Mouse (Mus musculus): ENCODE data around the gene Rab35.

The Rab35 gene

GRCm38 (mm10) chr5:115648876-115649275, 17.2 kb downstream of the Rab35 start:
- DNase-seq (ENCODE audit: low spot score in 2 of 2) = no peak

DNA sequence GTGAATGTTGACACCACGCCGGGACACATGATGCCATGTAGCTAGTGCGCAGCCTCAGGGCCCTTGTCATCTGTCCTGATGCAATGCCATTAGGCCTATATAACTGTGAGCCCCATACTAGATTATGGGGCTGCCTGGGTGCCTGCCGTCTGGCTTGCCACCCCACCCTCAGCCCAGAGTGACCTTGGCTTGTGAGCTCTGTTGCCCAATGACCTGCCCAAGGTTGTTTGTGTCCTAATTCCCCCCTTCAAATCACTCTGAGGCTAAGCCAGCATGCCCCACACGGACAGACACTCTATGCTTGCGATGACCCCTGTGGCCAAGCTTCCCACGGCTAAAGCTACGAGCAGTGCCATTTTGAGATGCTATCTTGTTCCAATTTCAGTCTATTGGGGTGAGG, 18.0 kb downstream of the Rab35 start:
- no peak for DNase-seq (ENCODE audit: low spot score in 2 of 2)

DNA sequence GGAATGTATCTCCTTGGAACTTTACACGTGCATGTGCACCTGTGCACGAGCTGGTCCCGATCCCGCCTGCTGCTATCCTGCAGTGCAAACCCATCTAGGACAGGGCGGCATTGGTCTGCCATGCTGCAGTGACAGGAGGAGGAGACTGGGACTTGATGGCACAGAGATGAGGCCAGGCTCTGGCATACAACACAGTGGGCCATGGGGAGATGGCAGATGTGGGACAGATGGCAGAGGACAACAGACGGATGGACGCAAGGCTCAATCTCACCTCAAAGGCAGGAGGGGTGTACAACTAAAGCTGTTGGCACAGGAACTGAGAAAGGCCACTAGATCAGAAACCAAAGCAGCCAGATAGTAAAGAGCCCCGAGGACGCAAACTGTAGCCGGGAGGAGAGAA, 19.2 kb downstream of the Rab35 start:
- DNase-seq (ENCODE audit: low spot score in 2 of 2) = no peak

- DNase-seq (ENCODE audit: low spot score in 2 of 2) = no peak
These were observed 20.1 kb downstream of the Rab35 start for GRCm38 (mm10) chr5:115651821-115652220.

DNA sequence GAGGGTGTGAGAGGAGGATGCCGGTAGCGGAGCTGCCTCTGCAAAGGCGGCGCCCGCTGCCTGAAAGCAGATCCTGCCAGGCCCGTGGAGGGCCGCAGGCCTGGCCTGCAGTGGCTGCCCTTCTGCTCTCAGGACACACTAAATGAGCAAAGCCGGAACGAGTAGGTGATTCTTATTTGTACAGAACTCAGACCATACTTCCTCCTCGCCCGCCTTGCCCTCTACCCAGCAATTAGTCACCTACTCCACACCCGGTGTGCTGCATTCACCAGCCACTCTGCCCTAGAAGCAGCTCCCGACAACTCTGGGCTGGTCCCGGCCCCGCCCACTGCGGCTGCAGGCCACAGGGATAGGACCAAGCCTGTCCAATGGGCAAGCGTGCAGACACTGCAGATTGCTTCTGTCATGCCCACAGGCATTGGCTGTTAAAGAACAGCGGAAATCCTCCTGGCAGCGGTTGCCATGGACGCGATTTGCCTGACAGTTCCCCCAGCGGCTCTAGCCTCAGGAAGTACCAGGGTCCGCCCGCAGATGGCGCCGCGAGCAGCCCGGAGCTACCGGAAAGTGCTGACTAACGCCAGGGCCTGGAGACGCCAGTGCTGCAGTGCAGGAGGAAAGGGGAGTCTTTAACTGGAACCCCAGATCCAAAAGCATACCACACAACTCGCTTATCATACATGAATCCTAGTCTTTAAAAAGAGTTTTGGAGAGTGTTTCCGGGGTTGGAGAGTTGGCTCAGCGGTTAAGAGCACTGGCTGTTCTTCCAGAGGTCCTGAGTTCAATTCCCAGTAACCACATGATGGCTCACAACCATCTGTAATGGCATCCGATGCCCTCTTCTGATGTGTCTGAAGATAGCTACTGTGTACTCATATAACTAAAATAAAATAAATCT, 21.2 kb downstream of the Rab35 start:
- DNase-seq (ENCODE audit: low spot score in 2 of 2) = peak; percentile 100

GRCm38 (mm10) chr5:115653776-115654175, 22.1 kb downstream of the Rab35 start:
- no peak for DNase-seq (ENCODE audit: low spot score in 2 of 2)

DNA sequence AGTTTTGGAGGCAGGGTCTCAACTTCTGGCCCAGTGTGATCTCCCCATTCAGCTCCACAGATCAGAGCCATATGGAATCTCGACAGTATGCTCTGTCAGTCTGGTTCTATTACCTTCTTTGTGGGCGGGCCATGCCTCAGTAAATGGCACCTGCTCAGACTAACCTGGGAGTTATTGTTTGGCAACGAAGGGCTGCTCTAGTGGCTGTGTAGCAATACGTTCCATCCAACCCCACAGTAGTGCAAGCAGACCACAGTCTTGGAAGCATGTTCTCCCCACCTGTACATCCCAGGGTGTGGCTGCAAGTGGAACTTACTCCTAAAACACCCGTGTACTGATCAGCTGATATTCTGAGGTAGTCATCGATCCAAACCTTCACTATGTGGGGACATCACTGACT, 25.0 kb downstream of the Rab35 start:
- no peak for DNase-seq (ENCODE audit: low spot score in 2 of 2)

DNA sequence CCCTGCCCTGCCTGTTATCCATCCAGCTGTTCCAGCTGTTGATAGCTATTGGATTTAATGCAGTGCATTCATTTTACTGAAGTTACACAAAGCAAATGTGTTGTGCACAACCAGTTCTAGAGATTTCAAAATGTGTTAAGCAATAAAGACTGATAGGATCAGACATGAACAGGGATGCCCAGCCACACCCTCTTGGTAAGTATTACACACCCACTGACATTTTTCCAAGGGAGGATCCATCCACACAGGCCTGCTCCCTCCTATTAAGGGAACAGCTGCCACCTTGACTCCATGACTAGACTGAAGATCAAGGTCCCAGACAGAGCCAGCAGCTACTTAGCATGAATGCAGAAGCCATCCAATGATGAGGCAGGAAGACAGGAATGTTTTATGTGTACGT, 25.5 kb downstream of the Rab35 start:
- DNase-seq (ENCODE audit: low spot score in 2 of 2) = no peak

GRCm38 (mm10) chr5:115658352-115658751, 26.6 kb downstream of the Rab35 start:
- no peak for DNase-seq (ENCODE audit: low spot score in 2 of 2)

DNA sequence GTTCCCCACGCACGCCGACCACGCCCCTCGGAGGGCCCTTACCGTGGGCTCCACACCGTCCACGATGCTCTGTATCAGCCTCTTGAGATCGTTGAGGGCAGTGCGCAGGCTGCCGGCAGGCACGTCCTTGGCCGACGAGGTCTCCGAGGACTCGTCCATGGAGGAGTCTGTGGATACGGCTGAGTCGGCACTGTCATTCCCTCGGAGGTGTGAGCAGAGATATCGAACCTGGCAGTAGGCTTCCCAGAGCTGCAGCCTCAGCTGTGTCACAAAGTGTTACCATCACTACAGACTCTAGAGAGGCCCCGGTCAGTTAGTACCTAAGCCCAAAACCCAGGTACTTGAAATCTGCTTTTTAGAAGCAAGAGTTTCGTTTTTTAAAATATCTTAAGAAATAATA, 30.9 kb downstream of the Rab35 start:
- no peak for DNase-seq (ENCODE audit: low spot score in 2 of 2)

DNA sequence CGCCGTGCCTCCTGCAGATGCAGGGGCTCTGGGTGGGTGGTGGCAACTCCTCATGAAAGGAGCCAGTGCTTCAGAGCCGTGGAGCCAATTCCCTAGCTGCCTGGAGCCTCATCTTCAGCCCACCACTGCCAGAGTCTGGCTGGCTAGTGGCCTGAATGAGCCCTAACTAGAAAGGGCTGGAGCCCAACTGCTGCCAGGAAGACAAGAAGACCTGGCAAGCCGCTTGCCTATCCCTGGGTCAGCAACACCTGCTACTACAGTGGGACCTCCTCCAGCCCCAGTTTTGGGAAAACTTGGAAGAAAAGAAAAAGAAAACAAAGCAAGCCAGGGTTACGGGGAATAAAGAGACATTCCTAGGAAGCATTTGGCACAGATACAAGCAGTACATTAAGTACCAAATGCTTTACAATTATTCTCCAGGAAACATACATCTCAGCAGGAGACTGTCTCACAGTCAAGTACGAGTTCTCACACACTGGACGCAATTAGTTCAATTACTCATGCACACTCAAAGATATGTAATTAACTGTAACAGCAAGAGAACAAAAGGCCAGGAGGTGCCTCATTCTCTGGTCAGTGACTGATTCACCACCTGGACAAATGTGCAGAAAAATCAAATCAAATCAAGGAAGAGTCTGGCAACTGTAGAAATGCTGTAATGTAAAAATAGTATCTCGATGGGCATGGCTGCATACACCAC, 34.8 kb downstream of the Rab35 start:
- no peak for DNase-seq (ENCODE audit: low spot score in 2 of 2)

DNA sequence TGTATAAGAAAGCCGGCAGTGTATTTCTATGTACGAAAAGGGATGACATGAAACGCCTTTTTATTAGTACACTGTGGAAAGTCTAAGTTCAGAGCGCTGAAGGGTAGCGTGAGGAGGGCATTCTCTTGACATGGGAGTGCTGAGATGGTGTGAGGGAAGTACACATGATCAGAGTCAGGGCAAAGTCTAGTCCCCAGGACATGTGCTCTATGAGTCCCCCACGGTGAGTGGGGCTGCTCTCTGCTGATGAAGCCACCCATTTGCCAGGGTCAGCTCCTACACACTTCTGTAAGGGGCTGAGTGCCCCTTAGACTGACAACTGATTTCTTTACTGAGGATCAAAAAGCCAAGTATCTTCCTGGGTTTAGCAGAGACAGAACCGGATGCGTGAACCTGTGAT, 35.5 kb downstream of the Rab35 start:
- no peak for DNase-seq (ENCODE audit: low spot score in 2 of 2)

DNA sequence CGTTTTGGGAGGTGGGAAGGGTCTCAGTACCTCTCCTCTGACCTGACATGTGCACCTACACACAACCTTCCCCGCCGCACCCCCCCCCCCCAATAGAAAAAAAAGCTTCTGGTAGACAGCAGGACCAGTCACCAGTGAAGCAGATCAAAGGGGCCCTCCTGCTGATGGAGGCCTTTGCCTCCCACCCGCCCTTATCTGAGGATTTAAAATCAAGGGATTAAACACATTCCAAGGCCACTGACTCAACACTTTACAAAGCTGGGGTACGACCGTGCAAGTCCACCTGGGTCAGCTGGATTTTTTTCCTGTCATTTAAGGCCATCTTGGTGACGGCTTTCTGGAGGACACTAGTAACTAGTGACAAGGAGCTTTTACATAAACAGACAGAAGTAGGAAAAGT, 36.2 kb downstream of the Rab35 start:
- no peak for DNase-seq (ENCODE audit: low spot score in 2 of 2)

DNA sequence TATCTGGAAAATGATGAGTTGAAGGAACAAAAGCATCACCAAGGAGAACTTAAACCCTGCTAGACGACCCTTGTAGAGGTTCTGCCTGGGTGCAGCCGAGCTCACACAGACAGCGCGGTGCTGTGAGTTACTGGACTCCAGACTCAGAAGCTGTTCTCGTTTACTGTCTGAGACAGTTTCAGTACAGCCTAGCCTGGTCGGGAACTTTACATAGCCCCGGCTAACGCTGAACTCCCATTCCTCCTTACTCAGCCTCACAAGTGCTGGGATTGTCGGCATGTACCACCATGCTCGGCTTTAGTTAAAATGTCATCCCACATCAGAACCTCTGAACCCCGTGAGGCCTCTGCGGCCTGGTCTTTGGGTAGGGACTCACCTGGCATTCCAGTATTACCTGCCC, 37.3 kb downstream of the Rab35 start:
- DNase-seq (ENCODE audit: low spot score in 2 of 2) = no peak

DNA sequence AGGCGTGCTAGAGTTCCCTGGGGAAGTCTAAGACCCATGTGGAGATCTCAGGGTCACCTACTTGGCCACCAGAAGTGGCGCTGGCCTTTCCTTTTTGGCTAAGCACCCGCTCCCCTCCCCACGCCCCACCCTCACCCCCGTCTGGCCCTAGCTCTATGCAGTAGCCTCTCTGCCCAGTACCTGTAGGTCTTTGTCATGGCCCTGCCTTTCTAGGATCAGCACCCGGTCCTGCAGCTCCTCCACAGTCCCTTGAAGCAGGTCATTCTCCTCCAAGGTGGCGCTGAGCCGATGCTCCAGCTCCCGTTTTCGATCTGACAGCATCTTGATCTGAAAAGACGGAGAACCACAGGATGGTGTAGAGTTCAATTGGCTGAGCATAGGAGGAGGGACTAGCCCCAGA, 38.3 kb downstream of the Rab35 start:
- no peak for DNase-seq (ENCODE audit: low spot score in 2 of 2)

GRCm38 (mm10) chr5:115670406-115670805, 38.7 kb downstream of the Rab35 start:
- no peak for DNase-seq (ENCODE audit: low spot score in 2 of 2)

- no peak for DNase-seq (ENCODE audit: low spot score in 2 of 2)
These were observed 40.1 kb downstream of the Rab35 start for GRCm38 (mm10) chr5:115671846-115672245.

DNA sequence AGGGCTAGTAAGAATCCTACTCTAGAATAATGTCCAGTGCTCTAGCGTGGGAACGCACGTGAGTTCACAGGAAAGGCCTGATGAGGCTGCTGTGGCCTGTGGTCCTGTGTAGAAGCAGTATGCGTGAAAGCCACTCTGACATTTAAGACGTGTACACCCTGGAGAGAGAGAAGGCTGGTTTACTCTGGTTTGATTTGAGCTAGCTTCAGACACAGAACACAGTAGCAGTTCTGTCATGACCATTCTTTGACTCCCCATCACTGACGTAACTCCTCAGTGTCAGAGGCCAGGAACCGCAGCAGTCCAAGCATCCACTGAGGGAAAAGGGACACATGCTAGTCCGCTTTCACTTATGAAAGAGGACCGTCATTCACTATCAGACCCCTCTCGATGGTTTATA, 53.4 kb downstream of the Rab35 start:
- no peak for DNase-seq (ENCODE audit: low spot score in 2 of 2)

DNA sequence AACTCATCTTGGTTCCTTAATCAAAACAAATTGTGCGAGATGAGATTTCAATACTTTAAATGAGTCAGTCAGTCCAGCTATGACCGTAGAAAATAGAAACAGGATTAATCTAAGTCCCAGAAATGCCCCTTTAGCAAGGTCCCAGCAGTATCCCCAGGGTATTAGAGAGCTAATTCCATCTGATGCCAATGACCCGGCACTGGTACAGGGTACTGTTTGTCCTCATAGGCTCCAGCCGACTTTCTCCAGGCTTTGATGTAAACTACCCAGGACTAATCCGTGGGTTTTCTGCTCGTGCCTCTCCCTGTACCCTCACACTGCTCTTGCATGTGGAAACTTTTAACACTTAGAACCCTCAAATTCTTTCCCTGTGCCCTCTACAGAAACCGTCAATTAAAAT, 55.0 kb downstream of the Rab35 start:
- DNase-seq (ENCODE audit: low spot score in 2 of 2) = no peak

DNA sequence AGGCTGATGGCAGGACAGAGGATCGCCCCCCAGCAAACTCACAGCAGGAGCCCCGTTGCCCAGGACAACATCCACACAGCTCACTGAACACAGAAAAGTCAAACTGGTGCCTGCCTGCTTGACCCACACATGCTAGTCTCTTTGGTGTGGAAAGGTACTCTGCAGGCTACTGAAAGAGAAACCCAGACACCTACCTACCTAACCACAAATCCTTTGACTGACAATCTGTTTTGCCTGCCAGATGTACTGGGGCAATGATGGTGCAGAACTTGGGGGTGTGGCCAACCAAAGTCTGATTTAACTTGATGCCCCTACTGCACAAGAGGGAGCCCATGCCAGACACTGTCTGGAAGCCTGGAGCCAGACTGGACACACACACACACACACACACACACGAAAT, 61.6 kb downstream of the Rab35 start:
- no peak for DNase-seq (ENCODE audit: low spot score in 2 of 2)

DNA sequence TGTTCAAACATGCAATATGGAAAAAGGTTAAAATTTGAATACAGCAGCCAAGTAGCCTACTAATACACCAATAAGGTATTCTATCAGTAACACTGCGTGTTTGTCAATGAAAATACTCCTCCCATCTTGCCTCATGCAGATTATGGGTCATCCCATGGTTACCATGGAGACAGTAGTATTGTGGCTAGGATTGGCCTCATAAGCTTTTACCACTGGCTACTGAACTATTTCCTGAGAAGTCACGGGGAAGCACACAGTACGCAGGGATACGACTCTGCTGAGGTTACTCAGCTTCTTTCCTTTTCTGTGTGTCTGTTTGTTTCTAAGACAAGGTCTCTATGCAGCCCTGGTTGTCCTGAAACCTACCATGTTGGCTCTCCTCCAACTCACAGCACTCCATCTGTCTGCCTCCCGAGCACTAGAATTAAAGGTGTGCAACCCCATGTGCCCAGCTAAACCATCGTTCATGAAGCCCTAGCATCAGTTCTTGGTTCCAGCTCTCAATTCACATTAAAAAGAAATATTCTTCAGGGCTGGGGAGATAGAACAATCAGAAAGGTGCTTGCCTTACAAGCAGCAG, 63.6 kb downstream of the Rab35 start:
- DNase-seq (ENCODE audit: low spot score in 2 of 2) = no peak

- DNase-seq (ENCODE audit: low spot score in 2 of 2) = no peak
These were observed 65.1 kb downstream of the Rab35 start for GRCm38 (mm10) chr5:115696811-115697210.

Measured in frontal cortex, postnatal 36 days (tissue).